Mouse (Mus musculus): ENCODE measurements at regions not wholly inside any gene's neighbourhood (a gene's known extent, or its start where the extent isn't known, plus 50 kb on each side); places are given as distances from the start of the nearest gene placed in this dataset.
"Not testable (repeated sequence)": the region's sequence is repeated elsewhere in the genome, so short reads cannot be mapped to it uniquely, and the experiment has no call there.

GRCm38 (mm10) chr12:93812963-93813733 is 1878.9 kb upstream of the Flrt2 start:
- DNase-seq (ENCODE audit: low spot score), result no peak

- DNase-seq (ENCODE audit: low spot score), result no peak
These were observed 1841.0 kb upstream of the Flrt2 start for GRCm38 (mm10) chr12:93850944-93851520.

- DNase-seq (ENCODE audit: low spot score), result no peak
These were observed 1840.4 kb upstream of the Flrt2 start for GRCm38 (mm10) chr12:93851660-93852059.

GRCm38 (mm10) chr12:93885946-93886345 is 1806.1 kb upstream of the Flrt2 start:
- no peak for DNase-seq (ENCODE audit: low spot score)

GRCm38 (mm10) chr12:93890109-93890508 is 1801.9 kb upstream of the Flrt2 start:
- DNase-seq (ENCODE audit: low spot score), result no peak

- DNase-seq (ENCODE audit: low spot score), result not testable (repeated sequence)
These were observed 1763.3 kb upstream of the Flrt2 start for GRCm38 (mm10) chr12:93928541-93929238.

GRCm38 (mm10) chr12:93929239-93929563 is 1762.8 kb upstream of the Flrt2 start:
- DNase-seq (ENCODE audit: low spot score), result not testable (repeated sequence)

- not testable (repeated sequence) for DNase-seq (ENCODE audit: low spot score)
These were observed 1761.8 kb upstream of the Flrt2 start for GRCm38 (mm10) chr12:93930242-93930641.

- DNase-seq (ENCODE audit: low spot score), result no peak
These were observed 1731.2 kb upstream of the Flrt2 start for GRCm38 (mm10) chr12:93960869-93961268.

- no peak for DNase-seq (ENCODE audit: low spot score)
These were observed 1710.7 kb upstream of the Flrt2 start for GRCm38 (mm10) chr12:93981307-93981706.

- DNase-seq (ENCODE audit: low spot score), result no peak
These were observed 1700.5 kb upstream of the Flrt2 start for GRCm38 (mm10) chr12:93991531-93991930.

GRCm38 (mm10) chr12:93993875-93994274 is 1698.2 kb upstream of the Flrt2 start:
- no peak for DNase-seq (ENCODE audit: low spot score)

GRCm38 (mm10) chr12:94015946-94016345 is 1676.1 kb upstream of the Flrt2 start:
- no peak for DNase-seq (ENCODE audit: low spot score)

- no peak for DNase-seq (ENCODE audit: low spot score)
These were observed 1660.7 kb upstream of the Flrt2 start for GRCm38 (mm10) chr12:94031364-94031763.

- DNase-seq (ENCODE audit: low spot score), result no peak
These were observed 1644.1 kb upstream of the Flrt2 start for GRCm38 (mm10) chr12:94047972-94048371.

- DNase-seq (ENCODE audit: low spot score), result no peak
These were observed 1634.3 kb upstream of the Flrt2 start for GRCm38 (mm10) chr12:94057767-94058166.

GRCm38 (mm10) chr12:94059641-94060040 is 1632.4 kb upstream of the Flrt2 start:
- DNase-seq (ENCODE audit: low spot score), result no peak

GRCm38 (mm10) chr12:94060336-94060735 is 1631.7 kb upstream of the Flrt2 start:
- DNase-seq (ENCODE audit: low spot score), result no peak

GRCm38 (mm10) chr12:94066444-94067152 is 1625.4 kb upstream of the Flrt2 start:
- no peak for DNase-seq (ENCODE audit: low spot score)

GRCm38 (mm10) chr12:94070940-94071505 is 1621.0 kb upstream of the Flrt2 start:
- DNase-seq (ENCODE audit: low spot score), result no peak

- no peak for DNase-seq (ENCODE audit: low spot score)
These were observed 1586.4 kb upstream of the Flrt2 start for GRCm38 (mm10) chr12:94105582-94106162.

- no peak for DNase-seq (ENCODE audit: low spot score)
These were observed 1541.9 kb upstream of the Flrt2 start for GRCm38 (mm10) chr12:94150143-94150542.

Data from lung, postnatal 25 days (tissue).